Mouse (Mus musculus): Measurements from ENCODE around the gene Gm9780. TPM values are rescaled to one million over a fixed set of nuclear protein-coding genes. Genes with fewer than 3 reads are reported as not detected.
"Not testable (repeated sequence)": the region's sequence is repeated elsewhere in the genome, so short reads cannot be mapped to it uniquely, and the experiment has no call there.

Gm9780 gene
- total RNA-seq, 2 experiments from 2014 or later, result 11.6 to 22.2 TPM

GRCm38 (mm10) chr14:25978371-25979241, 63.9 kb downstream of the Gm9780 start, which contains the start of gene Duxbl1:
Gene Duxbl1 (plus strand): TSS chr14:25978577.
- DNase-seq (ENCODE audit: low spot score in 2 of 2), result not testable (repeated sequence)

Other genes starting within 250 kb of the Gm9780 start
- 10 to 100 TPM; 54.9 to 58.8 TPM for gene Anxa11, start 200.6 kb downstream of the Gm9780 start, total RNA-seq (2021)
- 1 to 10 TPM; 1.7 to 2.4 TPM for gene Plac9a, start 139.6 kb downstream of the Gm9780 start, total RNA-seq (2021)
- gene Tmem254a, start 115.0 kb downstream of the Gm9780 start, total RNA-seq (2021), result 1 to 10 TPM; 6.2 to 7.2 TPM
- gene Cphx1, start 104.4 kb downstream of the Gm9780 start, total RNA-seq (2021), result not detected
- 1 to 10 TPM; 2.5 to 2.8 TPM for gene Duxbl1, start 64.1 kb downstream of the Gm9780 start, total RNA-seq (2021)
- 10 to 100 TPM; 22.2 to 45.4 TPM for gene Tmem254c, start 24.6 kb upstream of the Gm9780 start, total RNA-seq (2021)
- gene Cphx2, start 38.8 kb upstream of the Gm9780 start, total RNA-seq (2021), result not detected
- gene Cphx3, start 39.6 kb upstream of the Gm9780 start, total RNA-seq (2021), result not detected
- gene Duxbl2, start 75.6 kb upstream of the Gm9780 start, total RNA-seq (2021), result 1 to 10 TPM; 1.0 to 1.2 TPM
- 10 to 100 TPM; 49.1 to 62.8 TPM for gene Plac9b, start 139.8 kb upstream of the Gm9780 start, total RNA-seq (2021)
- 10 to 100 TPM; 17.3 to 18.2 TPM for gene Tmem254b, start 164.3 kb upstream of the Gm9780 start, total RNA-seq (2021)
- 1 to 10 TPM; 4.7 to 6.4 TPM for gene Duxbl3, start 215.3 kb upstream of the Gm9780 start, total RNA-seq (2021)